Mouse (Mus musculus) ES-E14 (cell line): Measurements from ENCODE around the gene Pparg.

Experiments used
- CHD2 ChIP-seq: IDR thresholded peaks from 2 replicates; pipeline ENCODE4 v1.6.1; 2014; ENCODE audit warnings: mild to moderate bottlenecking, low read depth, low read length, inconsistent platforms
- HCFC1 ChIP-seq: IDR thresholded peaks from 2 replicates; pipeline ENCODE4 v1.6.1; 2012; ENCODE audit warnings: low read length, inconsistent platforms, borderline replicate concordance; ENCODE audit not compliant: insufficient read depth
- MAFK ChIP-seq: IDR thresholded peaks from 2 replicates; pipeline ENCODE4 v1.6.1; 2014; ENCODE audit warnings: mild to moderate bottlenecking, low read depth, low read length, inconsistent platforms; ENCODE audit not compliant: insufficient read depth
- ZC3H11A ChIP-seq: IDR thresholded peaks from 2 replicates; pipeline ENCODE4 v1.6.1; 2012; ENCODE audit warnings: low read depth, mild to moderate bottlenecking, inconsistent platforms, low read length, borderline replicate concordance

DNA sequence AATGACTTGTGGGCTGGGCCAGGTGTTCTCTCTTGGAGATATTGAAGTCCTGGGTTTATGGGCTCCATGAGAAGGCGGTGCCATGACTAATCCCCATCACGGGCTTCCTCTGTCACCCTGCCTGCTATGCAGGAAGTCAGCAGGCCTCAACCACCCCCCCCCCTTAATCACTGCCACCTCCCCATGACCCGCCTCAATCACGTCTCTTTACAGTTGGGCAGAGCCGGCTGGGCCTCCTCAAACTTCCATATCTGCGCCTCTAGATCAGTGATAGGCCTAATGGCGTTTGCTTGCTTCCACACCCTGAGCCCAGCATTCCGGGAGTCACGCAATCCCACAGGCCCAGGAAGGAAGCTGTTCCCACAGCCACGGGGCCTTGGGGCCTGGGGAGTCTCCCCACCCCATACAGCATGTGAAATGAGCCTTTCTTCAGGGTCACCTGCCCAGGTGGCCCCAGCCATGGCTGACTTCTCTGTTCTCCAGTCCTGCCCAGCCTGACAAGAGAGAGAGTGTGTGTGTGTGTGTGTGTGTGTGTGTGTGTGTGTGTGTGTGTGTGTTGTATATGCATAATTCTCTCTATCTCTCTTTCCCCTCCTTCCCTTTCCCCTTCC is 142.9 kb downstream of the Pparg start:
- TF ChIP-seq ZC3H11A (no peak), MAFK (no peak), CHD2 (no peak), HCFC1 (no peak)
